Mouse (Mus musculus): ENCODE data around the gene Rnf113a2. TPM values are rescaled to one million over a fixed set of nuclear protein-coding genes. Genes with fewer than 3 reads are reported as not detected.

Gene Rnf113a2
- polyA plus RNA-seq, 1 experiment from 2014 or later, result 29.2 TPM

- Histone ChIP-seq H3K27ac (ENCODE audit: low read depth, low read length) (no peak overlapping the region), H3K9ac (ENCODE audit: low read length) (peak overlapping the region; percentile 71), H3K4me2 (ENCODE audit: low read depth, low read length, severe bottlenecking) (peak overlapping the region; percentile 85), H3K4me3 (ENCODE audit: low read depth, low read length) (peak overlapping the region; percentile 82), H3K9me3 (ENCODE audit: control insufficient read depth, low read length) (no peaks in the 10 kb centered on the region), H3K27me3 (ENCODE audit: control insufficient read depth, insufficient read depth, low read length) (no peaks in the 10 kb centered on the region; the same call in 1 of the 2 replicates), H3K4me1 (replicated peaks; ENCODE audit: control insufficient read depth, insufficient read depth, low read length) (peaks cover 4% of the 10 kb centered on the region; the same call in 1 of the 2 replicates), H3K36me3 (ENCODE audit: control insufficient read depth, insufficient read depth, low read length) (no peaks in the 10 kb centered on the region)
- under 1% methylated on average over 11 of the region's 11 CpGs for WGBS
- ATAC-seq (replicated peaks; ENCODE audit: low FRiP score) (no peak), DNase-seq (ENCODE audit: low spot score) (peak; percentile 51)
These were observed 34.8 kb downstream of the Rnf113a2 start for GRCm38 (mm10) chr12:84451801-84452200.

GRCm38 (mm10) chr12:84456911-84457310, 39.9 kb downstream of the Rnf113a2 start:
- no peaks in the 10 kb centered on the region for H3K36me3 ChIP-seq (ENCODE audit: control insufficient read depth, insufficient read depth, low read length)
- H3K27ac ChIP-seq (ENCODE audit: low read depth, low read length), result no peak overlapping the region
- no peaks in the 10 kb centered on the region for H3K4me1 ChIP-seq (replicated peaks; ENCODE audit: control insufficient read depth, insufficient read depth, low read length)
- no peak overlapping the region for H3K9ac ChIP-seq (ENCODE audit: low read length)
- H3K4me2 ChIP-seq (ENCODE audit: low read depth, low read length, severe bottlenecking), result no peak overlapping the region
- no peak for ATAC-seq (replicated peaks; ENCODE audit: low FRiP score)
- no peak for DNase-seq (ENCODE audit: low spot score)
- no peaks in the 10 kb centered on the region for H3K9me3 ChIP-seq (ENCODE audit: control insufficient read depth, low read length)
- H3K4me3 ChIP-seq (ENCODE audit: low read depth, low read length), result no peak overlapping the region
- H3K27me3 ChIP-seq (ENCODE audit: control insufficient read depth, insufficient read depth, low read length), result no peaks in the 10 kb centered on the region
- WGBS, result 88% methylated on average over 3 of the region's 3 CpGs

GRCm38 (mm10) chr12:84459845-84460244, 42.8 kb downstream of the Rnf113a2 start:
- H3K27ac ChIP-seq (ENCODE audit: low read depth, low read length), result no peak overlapping the region
- no peaks in the 10 kb centered on the region for H3K4me1 ChIP-seq (replicated peaks; ENCODE audit: control insufficient read depth, insufficient read depth, low read length)
- no peaks in the 10 kb centered on the region for H3K9me3 ChIP-seq (ENCODE audit: control insufficient read depth, low read length)
- H3K27me3 ChIP-seq (ENCODE audit: control insufficient read depth, insufficient read depth, low read length), result no peaks in the 10 kb centered on the region
- H3K36me3 ChIP-seq (ENCODE audit: control insufficient read depth, insufficient read depth, low read length), result no peaks in the 10 kb centered on the region
- no peak for ATAC-seq (replicated peaks; ENCODE audit: low FRiP score)
- no peak overlapping the region for H3K4me3 ChIP-seq (ENCODE audit: low read depth, low read length)
- WGBS, result 66% methylated on average over 1 of the region's 1 CpGs
- DNase-seq (ENCODE audit: low spot score), result no peak
- H3K4me2 ChIP-seq (ENCODE audit: low read depth, low read length, severe bottlenecking), result no peak overlapping the region
- no peak overlapping the region for H3K9ac ChIP-seq (ENCODE audit: low read length)

GRCm38 (mm10) chr12:84461416-84461815, 44.4 kb downstream of the Rnf113a2 start:
- ATAC-seq (replicated peaks; ENCODE audit: low FRiP score), result no peak
- no peak overlapping the region for H3K4me2 ChIP-seq (ENCODE audit: low read depth, low read length, severe bottlenecking)
- 89% methylated on average over 5 of the region's 5 CpGs for WGBS

GRCm38 (mm10) chr12:84462856-84463255, 45.9 kb downstream of the Rnf113a2 start:
- H3K36me3 ChIP-seq (ENCODE audit: control insufficient read depth, insufficient read depth, low read length), result no peaks in the 10 kb centered on the region

More at GRCm38 (mm10) chr12:84461416-84461815, 44.4 kb downstream of the Rnf113a2 start:
- no peaks in the 10 kb centered on the region for H3K27me3 ChIP-seq (ENCODE audit: control insufficient read depth, insufficient read depth, low read length)
- no peak overlapping the region for H3K4me3 ChIP-seq (ENCODE audit: low read depth, low read length)
- H3K9me3 ChIP-seq (ENCODE audit: control insufficient read depth, low read length), result no peaks in the 10 kb centered on the region
- DNase-seq (ENCODE audit: low spot score), result no peak
- no peak overlapping the region for H3K9ac ChIP-seq (ENCODE audit: low read length)
- no peaks in the 10 kb centered on the region for H3K4me1 ChIP-seq (replicated peaks; ENCODE audit: control insufficient read depth, insufficient read depth, low read length)
- no peaks in the 10 kb centered on the region for H3K36me3 ChIP-seq (ENCODE audit: control insufficient read depth, insufficient read depth, low read length)
- H3K27ac ChIP-seq (ENCODE audit: low read depth, low read length), result no peak overlapping the region

More at GRCm38 (mm10) chr12:84462856-84463255, 45.9 kb downstream of the Rnf113a2 start:
- no peak for DNase-seq (ENCODE audit: low spot score)
- no peaks in the 10 kb centered on the region for H3K9me3 ChIP-seq (ENCODE audit: control insufficient read depth, low read length)
- no peak for ATAC-seq (replicated peaks; ENCODE audit: low FRiP score)
- H3K4me2 ChIP-seq (ENCODE audit: low read depth, low read length, severe bottlenecking), result no peak overlapping the region
- WGBS, result 89% methylated on average over 3 of the region's 3 CpGs
- no peak overlapping the region for H3K4me3 ChIP-seq (ENCODE audit: low read depth, low read length)
- no peak overlapping the region for H3K27ac ChIP-seq (ENCODE audit: low read depth, low read length)
- no peaks in the 10 kb centered on the region for H3K4me1 ChIP-seq (replicated peaks; ENCODE audit: control insufficient read depth, insufficient read depth, low read length)
- no peaks in the 10 kb centered on the region for H3K27me3 ChIP-seq (ENCODE audit: control insufficient read depth, insufficient read depth, low read length)
- no peak overlapping the region for H3K9ac ChIP-seq (ENCODE audit: low read length)

Other genes starting within 250 kb of the Rnf113a2 start
- 7.6 and 9.6 TPM in 2 replicates for gene Elmsan1, start 198.3 kb upstream of the Rnf113a2 start, polyA plus RNA-seq (2014; fragmentation: Nextera tagmentation; extraction: Ambion mirVana)
- gene Ptgr2, start 132.0 kb upstream of the Rnf113a2 start, polyA plus RNA-seq (2014; fragmentation: Nextera tagmentation; extraction: Ambion mirVana), result 13.8 and 14.3 TPM in 2 replicates
- 121 and 129 TPM in 2 replicates for gene Zfp410, start 100.3 kb upstream of the Rnf113a2 start, polyA plus RNA-seq (2014; fragmentation: Nextera tagmentation; extraction: Ambion mirVana)
- 40.3 and 46.2 TPM in 2 replicates for gene Coq6, start 55.5 kb upstream of the Rnf113a2 start, polyA plus RNA-seq (2014; fragmentation: Nextera tagmentation; extraction: Ambion mirVana)
- 8.0 and 8.3 TPM in 2 replicates for gene Fam161b, start 55.4 kb upstream of the Rnf113a2 start, polyA plus RNA-seq (2014; fragmentation: Nextera tagmentation; extraction: Ambion mirVana)
- 11.9 and 12.3 TPM in 2 replicates for gene Entpd5, start 8.2 kb upstream of the Rnf113a2 start, polyA plus RNA-seq (2014; fragmentation: Nextera tagmentation; extraction: Ambion mirVana)
- 1.5 and 2.1 TPM in 2 replicates for gene Bbof1, start 8.1 kb upstream of the Rnf113a2 start, polyA plus RNA-seq (2014; fragmentation: Nextera tagmentation; extraction: Ambion mirVana)
- gene Aldh6a1, start 33.8 kb downstream of the Rnf113a2 start, polyA plus RNA-seq (2014; fragmentation: Nextera tagmentation; extraction: Ambion mirVana), result 20.8 and 21.0 TPM in 2 replicates
- 36.5 and 38.6 TPM in 2 replicates for gene Lin52, start 34.2 kb downstream of the Rnf113a2 start, polyA plus RNA-seq (2014; fragmentation: Nextera tagmentation; extraction: Ambion mirVana)
- gene Vsx2, start 152.6 kb downstream of the Rnf113a2 start, polyA plus RNA-seq (2014; fragmentation: Nextera tagmentation; extraction: Ambion mirVana), result not detected in 2 replicates
- gene Abcd4, start 200.2 kb downstream of the Rnf113a2 start, polyA plus RNA-seq (2014; fragmentation: Nextera tagmentation; extraction: Ambion mirVana), result 12.1 and 14.2 TPM in 2 replicates
- gene Vrtn, start 223.8 kb downstream of the Rnf113a2 start, polyA plus RNA-seq (2014; fragmentation: Nextera tagmentation; extraction: Ambion mirVana), result not detected in 2 replicates

Data from forebrain, embryonic 11.5 days (tissue).